Comparison of ENCODE assay signal across 8 mouse cellular contexts in the genomic region with DNA sequence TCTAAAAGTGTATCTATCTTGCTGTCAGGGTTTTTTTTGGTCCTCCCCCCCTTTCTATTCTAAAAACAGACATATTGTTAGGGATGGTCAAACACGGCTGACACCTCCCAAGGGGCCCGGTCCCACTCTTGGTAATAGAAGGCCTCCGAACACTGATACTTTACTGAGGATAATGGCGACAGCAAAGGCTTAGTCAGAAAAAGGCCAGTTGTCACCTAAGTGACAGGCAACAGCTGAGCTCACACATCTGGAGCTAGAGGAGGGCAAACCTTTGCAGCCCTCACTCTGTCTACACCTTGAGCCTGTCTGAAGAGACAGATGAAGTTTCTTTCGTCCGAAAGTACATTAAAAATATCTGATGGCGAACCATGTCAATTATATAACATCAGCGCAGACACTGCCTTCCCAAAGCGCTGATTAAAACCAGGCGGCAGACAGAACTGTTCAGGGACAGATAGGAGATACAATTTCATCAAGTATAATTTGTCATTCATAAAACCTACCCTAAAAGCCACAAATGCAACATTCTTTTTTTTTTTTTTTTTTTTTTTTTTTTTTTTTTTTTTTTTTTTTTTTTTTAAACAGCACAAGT. TPM values are rescaled to one million over a fixed set of nuclear protein-coding genes. Genes with fewer than 3 reads are reported as not detected.
DNase-seq lines count a peak whose midpoint lies in the region; ATAC-seq and TF ChIP-seq lines count a peak whose summit lies in the region.

No protein-coding gene starts in this region.

- H3K9me3 ChIP-seq in lung, embryonic 14.5 days (ENCODE audit: low read depth, low read length): no peaks in the 10 kb centered on the region
- H3K9me3 ChIP-seq in intestine, embryonic 14.5 days (ENCODE audit: control insufficient read depth, low read length): no peaks in the 10 kb centered on the region
- no peaks in the 10 kb centered on the region for H3K9me3 ChIP-seq in midbrain, postnatal 0 days (ENCODE audit: low read length)

- DNase-seq in lung, embryonic 14.5 days: peak; percentile 62
- DNase-seq in lung, postnatal 25 days (ENCODE audit: low spot score): no peak
- DNase-seq in intestine, embryonic 14.5 days (ENCODE audit: low spot score): no peak
- peak; percentile 11 for DNase-seq in midbrain, postnatal 0 days (ENCODE audit: low spot score)
- DNase-seq in gastrocnemius, postnatal 36 days: no peak
- DNase-seq in right cerebral cortex, postnatal 10 days (ENCODE audit: low spot score in 2 of 2): no peak

- no peak for TF ChIP-seq POLR2A in embryonic fibroblast, embryonic 13.5 days (IDR thresholded peaks at IDR 0.05; ENCODE audit: low read depth, low read length)

- WGBS in lung, embryonic 14.5 days: 4% methylated on average over 10 of the region's 10 CpGs
- 11% methylated on average over 10 of the region's 10 CpGs for WGBS in intestine, embryonic 14.5 days
- WGBS in midbrain, postnatal 0 days: 27% methylated on average over 10 of the region's 10 CpGs

- H3K4me2 ChIP-seq in lung, embryonic 14.5 days: peak overlapping the region; percentile 90
- peak overlapping the region; percentile 88 for H3K4me2 ChIP-seq in intestine, embryonic 14.5 days (ENCODE audit: low read length)
- peak overlapping the region; percentile 88 for H3K4me2 ChIP-seq in midbrain, postnatal 0 days (ENCODE audit: low read depth, low read length, poor library complexity, severe bottlenecking)

- peak overlapping the region; percentile 93 for H3K9ac ChIP-seq in lung, embryonic 14.5 days
- H3K9ac ChIP-seq in intestine, embryonic 14.5 days (ENCODE audit: low read length): peak overlapping the region; percentile 97
- H3K9ac ChIP-seq in midbrain, postnatal 0 days (replicated peaks; ENCODE audit: low read length, poor library complexity, severe bottlenecking): peak overlapping the region; percentile 6; the same call in 1 of the 2 replicates

- no peak for ATAC-seq in lung, embryonic 14.5 days (ENCODE audit: insufficient read depth)
- no peak for ATAC-seq in intestine, embryonic 14.5 days (replicated peaks; ENCODE audit: low FRiP score, low TSS enrichment, low read depth)
- ATAC-seq in midbrain, postnatal 0 days (ENCODE audit: low FRiP score): no peak
- ATAC-seq in monocyte, adult 5-6 weeks (replicated peaks; ENCODE audit: insufficient number of reproducible peaks, low FRiP score, low TSS enrichment, poor library complexity, severe bottlenecking): no peak

- peaks cover 20% of the 10 kb centered on the region for H3K4me1 ChIP-seq in lung, embryonic 14.5 days (ENCODE audit: insufficient read depth)
- peaks cover 5% of the 10 kb centered on the region for H3K4me1 ChIP-seq in embryonic fibroblast, embryonic 13.5 days (ENCODE audit: control insufficient read depth, insufficient read depth, low read length)
- H3K4me1 ChIP-seq in intestine, embryonic 14.5 days (replicated peaks; ENCODE audit: control insufficient read depth, insufficient read depth, low read length): peaks cover 52% of the 10 kb centered on the region
- peaks cover 9% of the 10 kb centered on the region; the same call in 1 of the 2 replicates for H3K4me1 ChIP-seq in midbrain, postnatal 0 days (ENCODE audit: insufficient read depth, low read length)

- intact Hi-C loops in gastrocnemius, postnatal 36 days (cut with DNase I): no loop called here

- no peaks in the 10 kb centered on the region for H3K27me3 ChIP-seq in lung, embryonic 14.5 days (ENCODE audit: insufficient read depth, low read length)
- H3K27me3 ChIP-seq in intestine, embryonic 14.5 days (replicated peaks; ENCODE audit: control insufficient read depth, insufficient read depth, low read length): no peaks in the 10 kb centered on the region
- no peaks in the 10 kb centered on the region for H3K27me3 ChIP-seq in midbrain, postnatal 0 days (ENCODE audit: insufficient read depth, low read length)

- peak overlapping the region; percentile 91 for H3K4me3 ChIP-seq in lung, embryonic 14.5 days (ENCODE audit: low read depth, low read length)
- peak overlapping the region; percentile 70 for H3K4me3 ChIP-seq in embryonic fibroblast, embryonic 13.5 days (ENCODE audit: insufficient read depth, low read length)
- peak overlapping the region; percentile 91 for H3K4me3 ChIP-seq in intestine, embryonic 14.5 days (ENCODE audit: low read depth, low read length)
- peak overlapping the region; percentile 55 for H3K4me3 ChIP-seq in midbrain, postnatal 0 days (ENCODE audit: low read depth, low read length)

- H3K36me3 ChIP-seq in lung, embryonic 14.5 days (ENCODE audit: insufficient read depth): no peaks in the 10 kb centered on the region
- no peaks in the 10 kb centered on the region for H3K36me3 ChIP-seq in intestine, embryonic 14.5 days (ENCODE audit: control insufficient read depth, insufficient read depth, low read length)
- no peaks in the 10 kb centered on the region for H3K36me3 ChIP-seq in midbrain, postnatal 0 days (ENCODE audit: insufficient read depth, low read length)

- TF ChIP-seq CTCF in lung, embryonic 14.5 days (IDR thresholded peaks at IDR 0.05; ENCODE audit: low read depth): no peak
- no peak for TF ChIP-seq CTCF in embryonic fibroblast, embryonic 13.5 days (IDR thresholded peaks at IDR 0.05; ENCODE audit: borderline replicate concordance, insufficient read depth, low read length)
- TF ChIP-seq CTCF in midbrain, postnatal 0 days (IDR thresholded peaks at IDR 0.05): no peak

- H3K27ac ChIP-seq in lung, embryonic 14.5 days (ENCODE audit: low read depth): peak overlapping the region; percentile 58; the same call in 1 of the 2 replicates
- H3K27ac ChIP-seq in embryonic fibroblast, embryonic 13.5 days (ENCODE audit: insufficient read depth, low read length): peak overlapping the region; percentile 83
- peak overlapping the region; percentile 92; the same call in 1 of the 2 replicates for H3K27ac ChIP-seq in intestine, embryonic 14.5 days (ENCODE audit: low read depth)
- H3K27ac ChIP-seq in midbrain, postnatal 0 days (ENCODE audit: low read depth, low read length): no peak overlapping the region

RNA-seq across cellular contexts. Expression of gene Prickle1, which starts 1.3 kb away (rescaled TPM):
- polyA plus RNA-seq in lung, embryonic 14.5 days (2014; fragmentation: Nextera tagmentation; extraction: Ambion mirVana): 22.7 and 26.9 TPM in 2 replicates
- polyA plus RNA-seq in embryonic fibroblast, embryonic 13.5 days (2011; ENCODE audit: insufficient read length, low read depth, missing spikeins): 14.2 and 22.7 TPM in 2 replicates
- 31.0 and 33.4 TPM in 2 replicates for polyA plus RNA-seq in intestine, embryonic 14.5 days (2014; fragmentation: Nextera tagmentation; extraction: Ambion mirVana)
- 14.6 and 16.3 TPM in 2 replicates for total RNA-seq in midbrain, postnatal 0 days (2014; rRNA removed)
- polyA plus RNA-seq in midbrain, postnatal 0 days (2015; fragmentation: Nextera tagmentation; extraction: Ambion mirVana): 13.7 and 14.5 TPM in 2 replicates
- total RNA-seq in gastrocnemius, postnatal 36 days (2021): 1 to 10 TPM; 3.1 to 4.1 TPM
- 0.19 TPM in 1 of 3 replicates, not detected in the others for total RNA-seq in monocyte, adult 5-6 weeks (2017)

Comparison
In these comparisons a context has a peak if more than half of its experiments do, and no peak if none do; other contexts are left out.
1. DNase-seq: peak in lung, embryonic 14.5 days (single experiment) and midbrain, postnatal 0 days (single experiment); none in lung, postnatal 25 days (single experiment), intestine, embryonic 14.5 days (single experiment), gastrocnemius, postnatal 36 days (0 of 2) and right cerebral cortex, postnatal 10 days (0 of 2).
2. H3K9ac ChIP-seq: peak in every context shown above with its lines; median percentile 97 in intestine, embryonic 14.5 days; 93 in lung, embryonic 14.5 days; 6 in midbrain, postnatal 0 days.
3. Peak in every context shown above with its lines, with median percentiles within 50 percentile points of each other: H3K4me2 ChIP-seq and H3K4me3 ChIP-seq.